Mouse (Mus musculus): ENCODE results near the gene Ldhd.
A peak's percentile ranks its signal among the peaks of the same experiment; 100 is the strongest.

Gene Ldhd

DNA sequence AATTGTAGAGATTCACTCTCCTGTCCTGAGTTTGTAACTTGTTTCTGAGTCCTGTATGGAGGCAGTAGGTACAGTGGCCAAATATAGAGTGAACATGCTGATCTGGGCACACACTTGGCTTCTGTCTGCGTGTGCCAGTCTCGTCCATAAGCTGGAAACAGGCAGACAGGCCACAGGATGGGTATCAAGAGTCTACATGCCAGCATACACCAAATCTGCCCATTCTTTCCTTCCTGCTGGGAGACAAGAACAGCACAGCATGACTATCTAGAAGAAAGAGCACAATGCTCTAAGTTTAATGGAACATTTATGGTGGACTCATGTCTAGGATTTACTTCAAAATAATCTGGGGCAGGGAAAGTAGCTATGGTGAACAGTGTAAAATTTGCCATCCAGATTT is 35.2 kb downstream of the Ldhd start:
- DNase-seq (ENCODE audit: low read depth, low spot score), result no peak

DNA sequence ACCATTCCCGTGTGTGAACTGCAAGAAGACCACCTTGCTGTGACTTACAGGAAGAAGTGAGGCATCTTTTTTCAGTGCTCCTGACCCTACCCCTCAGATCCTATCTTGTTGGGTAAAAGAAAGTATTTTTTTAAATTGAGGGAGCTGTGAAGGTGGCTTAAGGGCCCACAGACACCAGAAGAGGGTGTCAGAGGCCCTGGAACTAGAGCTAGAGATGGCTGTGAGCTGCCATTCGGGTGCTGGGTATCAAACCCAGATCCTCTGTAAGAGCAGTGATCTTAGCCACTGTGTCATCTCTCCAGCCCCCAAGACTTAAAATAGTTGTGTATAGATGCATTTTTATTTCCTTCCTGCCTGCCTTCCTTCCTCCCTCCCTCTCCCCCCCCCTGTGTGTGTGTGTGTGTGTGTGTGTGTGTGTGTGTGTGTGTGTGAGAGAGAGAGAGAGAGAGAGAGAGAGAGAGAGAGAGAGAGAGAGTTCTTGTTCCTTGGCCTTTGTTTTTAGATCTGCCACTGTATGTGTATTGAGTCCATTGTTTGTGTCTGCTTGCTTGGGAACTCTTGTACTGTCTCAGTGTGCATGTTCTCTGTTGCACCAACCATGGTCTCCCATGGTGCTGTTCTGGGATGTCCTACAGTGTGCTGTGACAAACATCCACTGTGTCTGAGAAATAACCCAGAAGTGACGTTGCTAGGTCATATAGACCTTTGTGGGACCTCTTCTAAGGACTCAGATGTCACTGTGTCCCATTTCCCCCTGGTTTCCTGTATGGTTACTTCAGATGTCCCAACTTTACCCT is 35.9 kb downstream of the Ldhd start:
- DNase-seq (ENCODE audit: low read depth, low spot score), result peak; percentile 63

DNA sequence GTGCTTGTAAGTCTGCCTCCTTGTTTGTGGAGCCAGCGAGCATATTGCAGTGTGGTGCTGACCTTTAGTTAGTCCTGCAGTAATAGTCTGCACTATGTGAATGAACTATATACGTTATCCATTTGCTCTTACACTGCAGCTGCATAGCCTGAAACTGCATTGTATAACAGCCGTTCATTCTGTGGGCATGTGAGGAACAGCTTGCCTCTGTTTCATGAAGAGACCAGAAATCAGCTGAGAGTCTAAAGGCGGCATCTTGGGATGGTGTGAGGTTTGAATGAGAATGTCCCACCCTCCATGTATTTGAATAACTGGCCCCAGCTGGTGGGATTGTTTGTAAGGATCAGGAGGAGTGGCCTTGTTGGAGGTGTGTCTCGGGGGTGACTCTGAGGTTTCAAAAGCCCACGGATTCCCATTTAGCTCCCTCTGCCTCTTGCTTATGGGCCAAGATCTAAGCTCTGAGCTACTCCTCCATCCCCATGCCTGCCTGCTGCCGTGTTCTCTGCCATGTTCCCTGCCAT is 37.7 kb downstream of the Ldhd start:
- no peak for DNase-seq (ENCODE audit: low read depth, low spot score)

DNA sequence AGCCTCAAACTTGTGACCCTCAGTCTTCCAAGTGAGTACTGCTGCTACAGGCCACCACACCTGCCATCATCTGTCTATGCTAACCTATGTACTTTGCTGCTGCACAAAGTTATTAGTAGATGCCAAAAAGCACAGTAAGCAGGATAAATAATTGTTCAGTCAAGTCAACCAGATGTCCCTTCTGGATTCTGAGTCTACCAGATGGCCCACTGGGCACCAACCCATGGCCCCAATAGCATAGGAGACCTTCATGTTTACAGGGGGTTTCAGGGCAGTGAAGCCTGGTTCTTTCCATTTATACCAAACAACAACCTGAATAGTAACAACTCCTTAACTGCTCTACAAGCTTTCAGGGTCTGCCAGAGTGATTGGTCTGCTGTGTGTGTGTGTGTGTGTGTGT is 39.0 kb downstream of the Ldhd start:
- DNase-seq (ENCODE audit: low read depth, low spot score), result no peak

DNA sequence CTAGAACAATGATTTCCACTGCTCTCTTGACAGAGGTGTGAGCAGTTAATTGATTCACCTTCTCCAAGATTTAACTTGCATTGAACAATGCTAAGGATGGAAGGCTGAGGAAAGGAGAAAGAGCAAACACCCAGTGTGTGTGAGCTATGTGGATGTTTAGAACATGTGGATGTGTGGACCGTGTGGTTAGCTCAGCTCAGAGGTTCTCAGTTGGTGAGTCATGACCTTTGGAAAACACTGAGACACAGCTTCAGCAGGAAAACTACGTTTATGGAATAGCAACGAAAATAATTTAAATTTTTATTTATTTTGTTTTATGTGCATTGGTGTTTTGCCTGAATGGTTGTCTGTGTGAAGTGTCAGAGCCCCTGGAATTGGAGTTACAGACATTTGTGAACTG is 40.0 kb downstream of the Ldhd start:
- DNase-seq (ENCODE audit: low read depth, low spot score), result no peak

DNA sequence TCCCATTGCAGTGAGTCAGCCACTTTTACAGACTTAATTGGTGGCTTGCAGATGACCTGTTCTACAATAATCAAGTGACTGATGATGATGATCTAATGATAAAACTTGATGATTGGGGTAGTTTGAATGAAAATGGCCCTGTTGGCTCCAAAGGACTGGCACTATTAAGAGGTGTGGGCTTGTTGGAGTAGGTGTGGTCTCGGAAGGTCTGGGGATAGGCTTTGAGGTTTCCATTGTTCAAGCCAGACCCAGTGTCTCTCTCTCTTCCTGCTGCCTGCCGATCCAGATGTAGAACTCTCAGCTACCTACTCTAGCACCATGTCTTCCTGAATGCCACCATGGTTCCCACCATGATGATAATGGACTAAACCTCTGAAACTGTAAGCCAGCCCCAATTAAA is 41.8 kb downstream of the Ldhd start:
- DNase-seq (ENCODE audit: low read depth, low spot score), result no peak

DNA sequence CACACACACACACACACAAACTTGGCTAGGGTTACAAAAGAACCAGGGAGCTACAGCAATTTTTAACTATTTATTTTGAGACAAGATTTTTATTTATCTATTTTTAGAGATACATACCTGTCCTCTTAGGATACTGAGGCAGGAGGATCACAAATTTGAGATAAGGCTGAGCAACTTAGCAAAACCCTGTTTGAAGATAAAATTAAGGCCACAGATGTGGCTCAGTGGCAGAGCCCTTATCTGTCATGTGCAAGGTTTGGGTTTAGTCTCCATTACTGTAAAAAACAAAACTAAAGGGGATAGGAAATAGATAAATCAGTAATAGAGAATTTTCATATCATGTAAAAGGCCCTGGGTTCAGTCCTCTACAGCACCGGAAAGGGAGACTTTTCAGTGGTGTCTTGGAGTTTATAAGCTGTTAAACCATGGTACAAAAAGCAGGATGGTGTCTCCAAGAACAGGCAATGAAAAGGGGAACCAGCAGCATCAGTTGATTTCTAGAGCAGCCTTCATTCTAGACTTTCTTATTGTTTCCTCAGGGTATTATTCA is 42.6 kb downstream of the Ldhd start:
- no peak for DNase-seq (ENCODE audit: low read depth, low spot score)

DNA sequence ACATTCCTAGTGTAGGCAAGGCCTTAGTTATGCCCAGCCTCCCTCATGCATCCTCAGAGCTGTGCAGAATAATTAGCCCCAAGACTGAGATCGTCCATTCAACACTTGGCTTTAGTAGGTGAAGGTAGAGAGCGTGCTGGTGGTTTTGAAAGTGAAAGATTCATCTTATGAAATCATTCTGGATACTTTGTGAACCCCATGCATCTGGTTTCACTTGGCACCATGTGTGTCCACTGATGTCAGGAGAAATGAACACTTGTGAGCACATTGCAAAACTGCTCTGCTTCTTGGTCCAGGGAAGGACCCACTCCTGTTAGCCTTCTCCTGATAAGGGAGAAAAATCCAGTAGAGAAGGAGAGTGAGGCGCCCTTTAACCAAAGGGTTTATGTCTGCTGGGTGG is 45.2 kb downstream of the Ldhd start:
- no peak for DNase-seq (ENCODE audit: low read depth, low spot score)

DNA sequence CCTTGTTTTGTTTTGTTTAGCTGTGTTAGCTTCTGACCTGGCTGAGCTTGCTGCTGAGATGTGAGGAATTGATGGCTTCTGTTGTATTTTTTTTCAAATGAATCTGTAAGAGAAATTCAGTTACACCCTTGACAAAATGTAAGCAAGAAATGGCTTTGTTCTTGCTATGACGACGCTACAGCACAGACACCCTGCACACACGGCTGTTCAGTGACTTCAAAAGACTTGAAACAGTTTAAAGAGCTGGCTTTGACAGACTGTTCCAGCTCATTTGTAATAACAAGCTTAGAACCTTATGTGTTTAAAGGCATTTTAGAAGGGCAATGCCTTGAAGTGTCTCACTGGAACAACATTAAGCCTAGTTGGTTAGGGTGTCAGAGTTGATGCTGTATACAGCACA is 47.8 kb downstream of the Ldhd start:
- DNase-seq (ENCODE audit: low read depth, low spot score), result peak; percentile 87

DNA sequence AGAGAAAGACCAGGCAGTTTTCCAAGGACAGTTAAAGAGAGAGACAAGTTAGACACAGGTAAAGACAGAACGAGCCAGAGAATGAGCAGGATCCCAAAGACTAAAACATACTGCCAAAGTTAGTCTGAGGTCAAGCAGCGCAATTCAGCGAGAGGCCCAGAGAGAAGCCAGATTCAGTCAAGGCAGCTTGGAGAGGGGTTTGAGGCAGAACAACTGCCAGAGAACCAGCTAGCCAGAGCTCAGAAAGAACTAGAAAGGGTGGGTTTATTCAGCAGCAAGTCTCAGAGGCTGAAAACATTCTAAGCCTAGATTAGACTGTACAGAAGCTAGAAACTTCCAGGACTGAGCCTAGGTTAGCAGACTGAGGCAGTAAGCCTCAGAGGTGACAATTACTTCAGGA is 49.9 kb downstream of the Ldhd start:
- DNase-seq (ENCODE audit: low read depth, low spot score), result no peak

DNA sequence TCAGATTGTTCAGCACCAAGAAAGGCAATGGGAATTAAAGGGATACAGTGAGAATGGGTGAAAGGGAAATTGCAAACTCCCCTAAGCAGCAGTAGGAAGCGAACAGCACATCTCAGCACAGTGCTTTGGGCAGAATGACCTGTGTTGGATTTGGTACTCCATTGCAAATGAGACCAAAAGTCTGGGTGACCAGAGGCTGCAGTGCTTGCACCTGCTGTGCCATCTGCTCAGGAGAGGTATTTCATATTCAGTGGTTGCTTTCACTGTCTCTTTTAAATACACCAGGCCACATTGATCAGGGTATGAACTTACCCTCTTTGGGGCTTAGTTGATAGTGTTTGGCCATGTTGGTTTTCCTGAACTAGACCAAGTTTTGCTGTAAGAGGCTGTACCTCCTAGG is 50.9 kb downstream of the Ldhd start:
- no peak for DNase-seq (ENCODE audit: low read depth, low spot score)

DNA sequence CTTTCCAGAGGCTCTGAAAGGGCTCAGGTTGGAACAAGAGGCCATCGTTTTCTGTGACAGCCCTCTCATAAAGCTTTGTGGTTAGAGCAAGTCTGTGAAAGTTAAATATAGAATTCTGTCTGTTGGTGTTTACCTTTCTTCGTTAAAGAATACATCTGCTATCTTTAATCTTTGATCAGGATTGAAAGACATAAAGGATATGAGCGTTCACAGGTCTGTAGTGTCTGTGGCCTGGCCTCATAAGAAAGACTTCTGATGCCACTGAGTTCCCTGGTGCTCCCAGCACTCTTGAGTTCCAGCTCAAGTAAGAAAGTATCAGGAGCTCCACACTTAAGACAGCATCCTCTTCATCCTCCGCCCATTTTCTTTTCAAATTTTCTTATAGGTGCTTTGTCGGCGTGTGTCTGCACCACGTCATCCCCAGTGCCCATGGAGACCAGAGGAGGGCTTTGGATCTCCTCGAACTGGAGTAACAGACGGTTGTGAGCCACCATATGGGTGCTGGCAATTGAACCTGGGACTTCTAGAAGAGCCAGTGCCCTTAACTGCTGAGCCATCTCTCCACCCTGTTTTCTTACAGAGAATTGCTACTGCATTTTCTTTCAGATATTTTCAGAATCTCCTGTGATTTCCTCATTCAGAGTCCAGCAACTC is 52.2 kb downstream of the Ldhd start:
- peak; percentile 52 for DNase-seq (ENCODE audit: low read depth, low spot score)

DNA sequence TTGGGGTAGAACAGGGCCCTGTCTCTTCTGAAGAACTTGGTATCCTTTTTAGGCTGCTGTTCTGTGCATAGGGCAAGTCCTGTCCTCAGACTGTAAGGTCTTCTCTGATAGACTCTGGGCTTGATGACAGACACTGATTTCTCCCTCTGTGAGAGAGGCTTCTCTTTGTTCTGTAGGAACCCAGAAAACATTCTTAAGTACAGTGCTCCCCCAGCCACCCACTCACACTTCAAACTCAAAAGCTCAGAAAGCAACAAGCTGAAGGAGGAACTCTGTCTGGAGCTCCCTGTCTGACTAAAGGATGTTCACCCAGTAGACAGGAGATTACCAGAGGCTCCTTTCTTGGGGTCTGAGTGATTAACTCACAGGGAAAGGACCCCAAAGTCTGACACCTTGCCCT is 53.7 kb downstream of the Ldhd start:
- peak; percentile 60 for DNase-seq (ENCODE audit: low read depth, low spot score)

DNA sequence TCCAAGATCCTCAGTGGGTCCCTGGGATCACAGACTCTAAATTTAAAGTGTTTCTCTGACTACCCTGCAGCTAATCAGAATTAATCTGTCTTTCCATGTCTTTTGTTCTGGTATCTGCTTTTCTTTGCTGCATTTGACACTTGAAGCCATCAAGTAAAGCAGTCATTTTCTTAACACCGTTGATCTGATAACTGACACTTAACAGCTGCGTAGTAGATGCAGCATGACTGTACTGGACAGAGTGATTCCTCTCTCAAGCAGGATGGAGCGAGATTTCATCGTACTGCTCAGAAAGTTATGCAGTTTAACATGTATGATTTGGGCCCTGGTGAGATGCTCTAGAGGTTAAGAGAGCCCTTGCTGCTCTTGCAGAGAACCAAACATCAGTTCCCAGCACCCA is 54.7 kb downstream of the Ldhd start:
- no peak for DNase-seq (ENCODE audit: low read depth, low spot score)

DNA sequence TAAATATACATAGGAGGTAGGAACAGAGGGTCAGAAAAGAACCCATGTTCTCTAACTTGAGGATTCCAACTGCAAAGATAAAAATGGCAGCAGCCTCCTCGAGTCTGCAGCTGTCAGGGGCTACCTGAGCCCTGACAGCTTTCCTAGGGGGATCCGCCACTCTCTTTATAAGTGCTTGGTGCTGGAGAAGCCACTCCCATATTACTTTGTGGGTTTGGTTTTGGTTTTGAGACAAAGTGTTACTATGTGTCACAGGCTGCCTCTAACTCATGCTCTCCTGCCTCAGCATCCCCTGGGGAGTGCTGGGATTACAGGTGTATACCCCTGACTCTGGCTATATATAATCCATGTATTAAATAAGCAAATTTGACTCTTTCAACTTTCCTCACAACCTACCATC is 56.2 kb downstream of the Ldhd start:
- peak; percentile 75 for DNase-seq (ENCODE audit: low read depth, low spot score)
